Mouse (Mus musculus): ENCODE data around the gene Cnot9.

DNA sequence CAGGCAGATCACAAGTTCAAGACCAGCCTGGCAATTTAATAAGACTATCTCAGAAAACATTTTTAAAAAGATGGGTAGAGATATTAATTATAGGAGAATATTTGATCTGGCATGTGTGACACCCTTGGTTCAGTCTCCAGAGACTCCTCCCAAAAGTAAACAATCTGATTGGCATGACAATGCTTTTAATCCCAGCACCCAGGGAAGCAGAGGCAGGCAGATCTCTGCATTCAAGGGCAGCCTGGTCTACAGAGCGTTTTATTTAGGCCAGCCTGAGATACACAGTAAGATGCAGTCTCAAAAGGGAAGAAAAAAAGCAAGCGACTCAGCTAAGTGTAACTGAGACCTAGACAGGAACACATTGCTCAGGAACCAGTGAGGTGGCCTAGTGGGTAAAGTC lies 1.9 kb downstream of the Cnot9 start:
- TF ChIP-seq MAX (IDR thresholded peaks at IDR 0.05; ENCODE audit: low read depth) (no peak), REST (IDR thresholded peaks at IDR 0.05; ENCODE audit: insufficient read depth, insufficient read length) (no peak), POLR2A (IDR thresholded peaks at IDR 0.05; ENCODE audit: insufficient read length, low read depth) (no peak), E2F4 (IDR thresholded peaks at IDR 0.05; ENCODE audit: insufficient read depth) (no peak), CEBPB (IDR thresholded peaks at IDR 0.05; ENCODE audit: insufficient read depth, poor library complexity, severe bottlenecking) (no peak), TCF3 (IDR thresholded peaks at IDR 0.05; ENCODE audit: insufficient read length, low read depth) (no peak), USF1 (IDR thresholded peaks at IDR 0.05; ENCODE audit: low read depth) (no peak), MYOD1 (IDR thresholded peaks at IDR 0.05; ENCODE audit: control insufficient read depth in 1 of 3, insufficient read length in 2 of 3, low read depth in 2 of 3) (no peak), TCF12 (IDR thresholded peaks at IDR 0.05; ENCODE audit: insufficient read depth, poor library complexity, severe bottlenecking) (no peak), POLR2AphosphoS2 (IDR thresholded peaks at IDR 0.05; ENCODE audit: insufficient read length, low read depth) (no peak)

Measured in myocyte (in vitro differentiated cells).